Mouse (Mus musculus) adrenal gland, adult (tissue): ENCODE measurements around the gene Ccdc121.

Experiments used
- DNase-seq, 2 experiments: peaks; one replicate each; pipeline ENCODE4 v3.0.0; 2022 to 2023; ENCODE audit warnings: low spot score in 1 of 2; ENCODE audit not compliant: inconsistent age in 2 of 2

The Ccdc121 gene

GRCm38 (mm10) chr1:181511307-181511706 is at the start of gene Ccdc121:
Gene Ccdc121, minus strand, starts transcription at chr1:181511451.
- DNase-seq = peak; percentile 24 to 75

GRCm38 (mm10) chr1:181560325-181560724 is 49.1 kb upstream of the Ccdc121 start:
- DNase-seq = peak in 1 of 2 experiments; percentile 52

- DNase-seq = no peak
Measured at GRCm38 (mm10) chr1:181559655-181560054, 48.4 kb upstream of the Ccdc121 start.

- no peak for DNase-seq
Measured at GRCm38 (mm10) chr1:181555475-181555874, 44.2 kb upstream of the Ccdc121 start.

GRCm38 (mm10) chr1:181552533-181553410 is 41.5 kb upstream of the Ccdc121 start:
- DNase-seq = peak; percentile 63 to 85

GRCm38 (mm10) chr1:181550826-181551225 is 39.6 kb upstream of the Ccdc121 start:
- peak in 1 of 2 experiments; percentile 73 for DNase-seq

GRCm38 (mm10) chr1:181549987-181550386 is 38.7 kb upstream of the Ccdc121 start:
- DNase-seq = peak in 1 of 2 experiments; percentile 18

- peak; percentile 61 to 89 for DNase-seq
Measured at GRCm38 (mm10) chr1:181545044-181545772, 34.0 kb upstream of the Ccdc121 start.

GRCm38 (mm10) chr1:181543711-181544383 is 32.6 kb upstream of the Ccdc121 start:
- peak; percentile 54 to 87 for DNase-seq

GRCm38 (mm10) chr1:181539846-181540769 is 28.9 kb upstream of the Ccdc121 start:
- peak in 1 of 2 experiments; percentile 30 for DNase-seq

GRCm38 (mm10) chr1:181537627-181538525 is 26.6 kb upstream of the Ccdc121 start:
- DNase-seq = peak in 1 of 2 experiments; percentile 72

- peak; percentile 67 to 87 for DNase-seq
Measured at GRCm38 (mm10) chr1:181535165-181535873, 24.1 kb upstream of the Ccdc121 start.

GRCm38 (mm10) chr1:181529368-181529767 is 18.1 kb upstream of the Ccdc121 start:
- DNase-seq = peak; percentile 83 to 94

GRCm38 (mm10) chr1:181525996-181526395 is 14.7 kb upstream of the Ccdc121 start:
- peak in 1 of 2 experiments; percentile 17 for DNase-seq

GRCm38 (mm10) chr1:181523831-181524230 is 12.6 kb upstream of the Ccdc121 start:
- peak in 1 of 2 experiments; percentile 64 for DNase-seq

- DNase-seq = no peak
Measured at GRCm38 (mm10) chr1:181521401-181522091, 10.3 kb upstream of the Ccdc121 start.

- DNase-seq = no peak
Measured at GRCm38 (mm10) chr1:181519137-181519536, 7.9 kb upstream of the Ccdc121 start.

- no peak for DNase-seq
Measured at GRCm38 (mm10) chr1:181518046-181518445, 6.8 kb upstream of the Ccdc121 start.
